Mouse (Mus musculus) cerebellum, adult 18-20 months (tissue): ENCODE measurements around the gene Gale.
"Not testable (repeated sequence)": the region's sequence is repeated elsewhere in the genome, so short reads cannot be mapped to it uniquely, and the experiment has no call there.

ENCODE experiments used
- DNase-seq, 2 experiments: peaks; one replicate each; pipeline ENCODE4 v3.0.0; 2021

Gene Gale

GRCm38 (mm10) chr4:135971805-135972555, 8.5 kb downstream of the Gale start:
- peak in 1 of 2 experiments; percentile 31 for DNase-seq

GRCm38 (mm10) chr4:135972556-135972906, 9.0 kb downstream of the Gale start, which contains the start of gene Lypla2:
Gene Lypla2 (minus strand): TSS chr4:135972626.
- DNase-seq, result peak; percentile 91 to 93

- no peak for DNase-seq
Observed at GRCm38 (mm10) chr4:135972911-135973811, 9.6 kb downstream of the Gale start.

- no peak for DNase-seq
Observed at GRCm38 (mm10) chr4:135976146-135976545, 12.6 kb downstream of the Gale start.

DNA sequence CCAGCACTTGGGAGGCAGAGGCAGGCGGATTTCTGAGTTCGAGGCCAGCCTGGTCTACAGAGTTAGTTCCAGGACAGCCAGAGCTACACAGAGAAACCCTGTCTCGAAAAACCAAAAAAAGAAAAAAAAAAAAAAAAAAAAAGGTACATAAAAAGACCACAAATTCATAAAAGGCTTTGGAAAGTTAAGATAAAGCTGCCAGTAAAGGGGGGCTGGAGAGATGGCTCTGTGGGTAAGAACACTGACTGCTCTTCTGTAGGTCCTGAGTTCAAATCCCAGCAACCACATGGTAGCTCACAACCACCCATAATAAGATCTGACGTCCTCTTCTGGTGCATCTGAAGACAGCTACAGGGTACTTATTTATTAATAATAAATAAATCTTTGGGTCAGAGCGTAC, 16.7 kb downstream of the Gale start:
- DNase-seq, result not testable (repeated sequence)

- DNase-seq, result peak; percentile 54 to 66
Observed at GRCm38 (mm10) chr4:135981524-135982063, 18.1 kb downstream of the Gale start.

DNA sequence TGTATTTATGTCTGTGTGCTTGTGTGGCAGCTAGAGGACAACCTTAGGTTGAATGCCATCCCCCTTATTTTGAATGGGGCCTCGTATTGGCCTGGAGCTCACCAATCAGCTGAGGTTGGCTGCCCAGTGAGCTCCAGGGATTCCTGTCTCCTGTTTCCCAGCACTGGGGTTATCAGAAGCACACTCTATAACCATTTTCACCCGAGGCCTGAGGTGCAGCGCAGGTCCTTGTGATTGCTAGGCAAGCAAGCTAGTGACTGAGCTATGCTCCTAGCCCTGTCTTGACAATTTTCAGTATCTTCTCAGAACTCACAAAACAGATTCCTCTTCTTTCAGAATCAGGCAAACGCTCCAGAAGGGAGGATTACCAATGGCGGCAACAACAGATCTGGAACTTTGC, 21.0 kb downstream of the Gale start:
- DNase-seq, result no peak

DNA sequence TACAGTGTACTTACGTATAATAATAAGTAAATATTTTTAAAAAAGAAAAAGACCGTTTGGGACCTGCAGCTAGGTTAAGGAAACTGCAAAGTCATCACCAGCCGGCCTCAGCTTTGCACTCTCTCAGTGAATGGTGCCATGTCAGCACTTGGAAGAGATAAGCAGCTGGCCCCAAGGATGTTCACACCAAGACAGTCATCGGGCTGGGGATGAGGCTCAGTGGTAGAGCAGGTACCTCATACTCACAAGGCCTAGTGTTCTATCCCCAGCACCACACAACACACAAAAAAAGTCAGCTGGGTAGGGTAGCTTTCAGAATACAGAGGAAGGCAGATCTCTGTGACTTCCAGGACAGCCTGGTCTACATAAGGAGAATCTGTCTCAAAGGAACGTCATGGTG, 21.7 kb downstream of the Gale start:
- no peak for DNase-seq

DNA sequence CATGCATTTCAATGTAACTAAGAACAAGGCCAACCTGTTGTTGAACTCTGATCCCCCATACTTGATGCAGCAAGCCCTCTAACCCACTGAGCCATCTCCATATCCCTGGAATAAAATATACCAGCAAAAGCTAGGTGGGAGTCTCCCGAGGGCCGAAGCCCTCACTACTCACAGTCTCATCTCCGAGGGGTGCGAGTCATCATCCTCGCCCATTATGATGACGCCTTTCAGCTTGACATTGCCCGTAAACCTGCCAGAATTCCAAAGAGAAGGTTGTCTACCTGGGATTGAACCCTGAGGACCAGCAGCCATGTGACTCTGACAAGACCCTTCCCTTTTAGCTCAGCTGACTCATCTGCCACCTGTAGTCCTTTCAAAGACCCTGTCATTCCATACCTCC, 22.2 kb downstream of the Gale start:
- DNase-seq, result no peak

DNA sequence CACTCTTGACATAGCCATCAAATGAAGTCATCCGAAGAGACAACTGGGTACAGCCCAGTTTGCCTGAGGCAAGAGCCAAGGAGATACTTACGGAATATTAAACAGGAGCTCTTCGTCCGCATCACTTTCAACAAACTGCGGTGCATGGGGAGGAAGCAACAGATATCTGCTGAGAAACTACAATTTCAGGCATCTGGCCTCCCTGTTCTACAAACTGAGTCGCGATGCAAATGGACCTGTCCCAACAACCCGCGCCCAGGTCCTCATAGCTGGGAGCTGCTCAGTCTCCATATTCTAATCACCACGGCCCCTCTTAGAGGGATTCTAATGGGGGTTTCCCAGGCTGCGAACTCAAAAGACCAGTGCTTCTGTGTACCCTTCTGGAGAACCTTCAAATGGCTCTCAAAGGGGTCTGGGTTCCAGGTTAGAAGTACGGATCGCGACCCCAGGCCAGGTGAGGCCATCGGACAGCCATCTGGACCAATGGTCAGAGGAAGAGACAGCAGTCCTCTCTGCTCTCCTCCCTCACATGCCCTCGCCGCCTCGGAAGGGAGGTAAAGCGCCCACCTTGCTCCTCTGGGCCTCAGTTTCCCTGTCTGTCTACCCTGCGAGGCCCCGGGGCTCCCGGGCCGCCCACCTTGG, 22.9 kb downstream of the Gale start:
- peak in 1 of 2 experiments; percentile 12 for DNase-seq

GRCm38 (mm10) chr4:135986943-135987710, 23.6 kb downstream of the Gale start, which contains the start of gene Pithd1:
Gene Pithd1 (minus strand): TSS chr4:135987264.
- peak; percentile 86 to 97 for DNase-seq

GRCm38 (mm10) chr4:135987714-135988113, 24.2 kb downstream of the Gale start:
- DNase-seq, result no peak

GRCm38 (mm10) chr4:135993941-135994340, 30.4 kb downstream of the Gale start:
- no peak for DNase-seq

DNA sequence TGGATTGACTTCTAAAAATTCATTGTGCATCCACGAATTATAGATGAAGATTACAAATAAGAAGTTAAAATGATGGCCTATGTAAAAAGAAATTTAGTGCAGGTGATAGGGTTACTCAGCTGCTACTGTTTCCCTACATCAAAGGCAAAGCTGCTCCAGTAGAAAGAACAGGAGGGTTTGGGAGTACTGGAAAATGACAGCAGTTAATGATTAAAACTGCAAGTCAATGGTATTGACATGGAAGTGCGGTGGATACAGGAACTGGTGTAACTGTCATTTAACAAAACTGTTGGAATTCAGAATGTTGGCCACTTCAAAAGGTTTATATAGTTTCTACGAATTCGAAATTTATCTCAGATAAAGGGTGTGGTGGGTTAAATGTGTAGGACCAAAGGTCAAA, 31.6 kb downstream of the Gale start:
- DNase-seq, result no peak

DNA sequence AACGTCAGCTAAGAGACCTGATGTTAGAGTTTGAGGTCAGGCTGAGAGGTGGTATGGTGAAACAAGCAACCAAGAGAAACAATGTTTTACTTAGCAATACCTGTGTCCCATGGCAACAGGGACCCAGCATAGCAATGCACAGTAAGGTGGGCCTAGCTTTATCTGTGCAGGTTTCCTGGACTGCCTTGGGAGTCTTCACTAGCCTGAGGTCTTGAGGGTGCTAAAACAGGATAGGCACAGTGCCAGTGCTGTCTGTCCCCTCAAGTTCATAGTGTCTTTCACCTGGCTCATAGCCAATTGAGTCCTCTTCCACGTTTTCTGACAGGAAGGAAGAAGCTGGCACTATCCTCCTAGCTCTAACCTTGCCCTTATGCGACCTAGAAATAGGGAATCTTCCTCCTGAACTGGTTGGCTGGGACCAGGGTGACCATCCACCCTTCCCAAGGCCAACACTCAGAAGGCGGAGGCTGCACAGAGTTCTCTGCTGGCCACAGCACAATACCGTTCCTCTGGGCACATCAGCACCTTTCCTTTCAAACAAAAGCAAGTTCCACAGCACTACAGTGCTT, 40.7 kb downstream of the Gale start:
- DNase-seq, result no peak

- no peak for DNase-seq
Observed at GRCm38 (mm10) chr4:136004921-136005320, 41.4 kb downstream of the Gale start.

DNA sequence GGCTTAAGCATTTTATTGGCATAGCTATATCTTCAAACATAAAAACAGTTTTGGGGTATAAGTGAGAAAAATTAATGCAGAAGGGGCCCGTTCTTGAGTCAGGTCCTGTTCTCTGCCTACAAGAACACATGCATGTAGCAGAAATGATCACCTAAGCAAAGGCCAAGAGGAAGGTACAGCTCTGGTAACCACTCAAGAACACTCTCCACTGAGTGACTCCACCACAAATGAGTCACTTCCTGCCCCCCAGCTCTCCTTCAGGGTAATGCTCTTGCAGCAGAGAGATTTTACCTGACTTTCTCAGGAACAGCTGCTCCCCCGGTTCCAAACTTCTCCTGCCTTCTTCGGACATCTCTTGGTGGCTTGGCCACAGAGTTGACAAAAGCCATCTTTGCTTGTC, 43.3 kb downstream of the Gale start:
- no peak for DNase-seq

DNA sequence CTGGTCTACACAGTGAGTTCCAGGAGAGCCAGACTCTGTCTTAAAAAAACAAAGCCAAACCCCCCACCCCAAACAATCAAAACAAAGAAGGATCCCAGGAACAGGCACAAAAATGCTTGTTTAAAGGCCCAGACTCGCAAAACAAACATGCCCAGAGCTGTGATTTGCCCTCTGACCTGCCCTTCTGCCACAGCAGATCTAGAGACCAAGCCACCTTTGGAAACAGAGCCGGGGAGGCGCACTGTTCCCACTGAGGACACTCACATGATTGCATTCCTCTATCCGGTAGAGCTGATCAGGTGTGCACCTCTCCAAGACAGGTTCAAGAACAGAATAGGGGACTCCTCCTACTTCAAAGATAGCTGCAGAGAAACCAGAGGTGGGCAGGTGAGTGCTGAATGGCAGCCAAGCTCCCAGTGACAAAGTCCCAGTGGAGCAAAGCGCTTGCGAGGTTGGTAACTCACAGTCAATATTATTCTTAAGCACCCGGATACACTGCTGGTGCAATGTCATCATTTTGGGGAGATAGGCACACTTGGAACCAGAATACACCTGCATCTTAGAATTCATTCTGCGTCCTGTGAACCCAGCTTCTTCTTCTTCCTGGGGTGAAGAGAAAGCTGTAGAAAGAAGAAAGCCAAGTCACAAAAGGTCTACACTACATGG, 45.4 kb downstream of the Gale start:
- no peak for DNase-seq

GRCm38 (mm10) chr4:136010586-136010985, 47.1 kb downstream of the Gale start:
- no peak for DNase-seq

- no peak for DNase-seq
Observed at GRCm38 (mm10) chr4:136016059-136016602, 52.6 kb downstream of the Gale start.
